Mouse (Mus musculus) liver, adult 2 months (tissue): ENCODE results near the gene Cir1.

Source experiments
- CTCF ChIP-seq: fragments of 200-500 bp; IDR thresholded peaks from 2 replicates; pipeline ENCODE4 v1.5.1; 2011; ENCODE audit warnings: low read depth, low read length, control low read depth
- POLR2A ChIP-seq: fragments of 200-500 bp; IDR thresholded peaks from 2 replicates; pipeline ENCODE4 v1.6.1; 2011; ENCODE audit warnings: low read length, control low read depth; ENCODE audit not compliant: insufficient read depth; ENCODE audit errors: extremely low read depth

- TF ChIP-seq CTCF (no peak), POLR2A (no peak)
Observed at GRCm38 (mm10) chr2:73285630-73286029, 26.9 kb downstream of the Cir1 start.
